Mouse (Mus musculus) heart, embryonic 14.5 days (tissue): ENCODE results near the gene Dctd. TPM values are rescaled to one million over a fixed set of nuclear protein-coding genes. Genes with fewer than 3 reads are reported as not detected.

ENCODE experiments used
- ATAC-seq: fragments of 200-750 bp; cut with Nextera tagmentation; 2 replicates; pipeline ENCODE4 v1.8.0; 2017; ENCODE audit warnings: low read depth, moderate TSS enrichment; ENCODE audit not compliant: insufficient number of reproducible peaks, insufficient read depth, low FRiP score
- H3K27ac ChIP-seq, 2 experiments: fragments of 200-500 bp in 1 of 2; fragments of 300-500 bp in 1 of 2; sonication (generic) in 1 of 2; replicated peaks in 1 of 2; 2 replicates each; pipeline ENCODE4 v1.5.1; 2012 to 2014; ENCODE audit warnings: low read depth in 2 of 2, low read length in 2 of 2, control low read depth in 1 of 2, mild to moderate bottlenecking in 1 of 2, mixed read lengths in 1 of 2; ENCODE audit not compliant: control insufficient read depth in 1 of 2, insufficient read depth in 1 of 2
- H3K27me3 ChIP-seq: fragments of 300-500 bp; sonication (generic); 2 replicates; pipeline ENCODE4 v1.6.1; 2014; ENCODE audit warnings: mild to moderate bottlenecking, low read length, control low read depth; ENCODE audit not compliant: control insufficient read depth, insufficient read depth
- H3K36me3 ChIP-seq: fragments of 300-500 bp; sonication (generic); 2 replicates; pipeline ENCODE4 v1.6.1; 2014; ENCODE audit warnings: mild to moderate bottlenecking, control low read depth, low read length, mixed read lengths; ENCODE audit not compliant: control insufficient read depth, insufficient read depth
- H3K4me1 ChIP-seq, 2 experiments: fragments of 200-500 bp in 1 of 2; fragments of 300-500 bp in 1 of 2; sonication (generic) in 1 of 2; 2 replicates each; pipeline ENCODE4 v1.6.1; 2012 to 2014; ENCODE audit warnings: low read length in 2 of 2, control low read depth in 1 of 2, mixed read lengths in 1 of 2; ENCODE audit not compliant: control insufficient read depth in 2 of 2, insufficient read depth in 2 of 2
- H3K4me2 ChIP-seq: fragments of 300-500 bp; sonication (generic); 2 replicates; pipeline ENCODE4 v1.6.1; 2014; ENCODE audit warnings: mild to moderate bottlenecking, low read length
- H3K4me3 ChIP-seq, 2 experiments: fragments of 200-500 bp in 1 of 2; fragments of 300-500 bp in 1 of 2; sonication (generic) in 1 of 2; 2 replicates each; pipeline ENCODE4 v1.5.1; 2012 to 2014; ENCODE audit warnings: low read length in 2 of 2, mild to moderate bottlenecking in 2 of 2, control low read depth in 1 of 2, low read depth in 1 of 2, moderate library complexity in 1 of 2; ENCODE audit not compliant: control insufficient read depth in 1 of 2, insufficient read depth in 1 of 2
- H3K9ac ChIP-seq: fragments of 300-500 bp; sonication (generic); 2 replicates; pipeline ENCODE4 v1.6.1; 2014; ENCODE audit warnings: mild to moderate bottlenecking, low read length
- H3K9me3 ChIP-seq: fragments of 300-500 bp; sonication (generic); 2 replicates; pipeline ENCODE4 v1.6.1; 2016; ENCODE audit warnings: low read length, control low read depth; ENCODE audit not compliant: control insufficient read depth
- WGBS: fragments of 180-500 bp; shearing (Covaris S2); extraction: QIAGEN DNeasy Blood & Tissue Kit; methylation state at CpG from one replicate; pipeline ENCODE4 v1.1.7; 2014; 5-methylcytosine and 5-hydroxymethylcytosine counted together
- polyA plus RNA-seq: library from polyadenylated mRNA; unstranded; fragments of >200 nt; fragmentation: Nextera tagmentation; extraction: Ambion mirVana; gene quantifications from 2 replicates; pipeline ENCODE4 v1.2.1, GENCODE M21; 2014

The Dctd gene
- polyA plus RNA-seq, 1 experiment from 2014 or later: 33.4 TPM

GRCm38 (mm10) chr8:48097131-48097794 is 1.6 kb upstream of the Dctd start:
- Histone ChIP-seq H3K4me2 (peak overlapping the region; percentile 54), H3K36me3 (no peaks in the 10 kb centered on the region), H3K9me3 (no peaks in the 10 kb centered on the region), H3K9ac (peak overlapping the region; percentile 53; the same call in 1 of the 2 replicates), H3K4me1 (0 out of 4 replicates have a peak, but pooled peaks cover 0 to 2% of the 10 kb centered on the region in 2 experiments), H3K4me3 (peak overlapping the region; percentile 8 to 16; a peak in 3 of 4 replicates), H3K27ac (no peak overlapping the region), H3K27me3 (no peaks in the 10 kb centered on the region)
- WGBS: 13% methylated on average over 21 of the region's 21 CpGs
- ATAC-seq: peak; percentile 75; the same call in 1 of the 2 replicates

- no peak for ATAC-seq
- H3K36me3 ChIP-seq: no peaks in the 10 kb centered on the region
- no peaks in the 10 kb centered on the region for H3K27me3 ChIP-seq
- no peaks in the 10 kb centered on the region for H3K9me3 ChIP-seq
- H3K4me3 ChIP-seq: no peak overlapping the region
- WGBS: 73% methylated on average over 13 of the region's 13 CpGs
- H3K27ac ChIP-seq: no peak overlapping the region
- 0 out of 4 replicates have a peak, but pooled peaks cover 0 to 2% of the 10 kb centered on the region in 2 experiments for H3K4me1 ChIP-seq
- H3K9ac ChIP-seq: no peak overlapping the region
- H3K4me2 ChIP-seq: peak overlapping the region; percentile 54
Measured at GRCm38 (mm10) chr8:48098081-48098639, 732 bp upstream of the Dctd start.

GRCm38 (mm10) chr8:48100100-48100787 is 1.4 kb downstream of the Dctd start:
- no peaks in the 10 kb centered on the region for H3K27me3 ChIP-seq
- 82% methylated on average over 14 of the region's 14 CpGs for WGBS
- H3K36me3 ChIP-seq: no peaks in the 10 kb centered on the region
- ATAC-seq: no peak
- no peaks in the 10 kb centered on the region; the same call in 1 of the 2 replicates for H3K9me3 ChIP-seq
- no peak overlapping the region for H3K9ac ChIP-seq
- no peak overlapping the region for H3K4me2 ChIP-seq
- no peak overlapping the region for H3K4me3 ChIP-seq
- H3K27ac ChIP-seq: no peak overlapping the region
- H3K4me1 ChIP-seq: 0 out of 4 replicates have a peak, but pooled peaks cover 0 to 2% of the 10 kb centered on the region in 2 experiments

GRCm38 (mm10) chr8:48109373-48109855 is 10.5 kb downstream of the Dctd start:
- H3K9me3 ChIP-seq: no peaks in the 10 kb centered on the region; the same call in 1 of the 2 replicates
- H3K4me3 ChIP-seq: peak overlapping the region; percentile 77 to 94
- peak overlapping the region; percentile 79 for H3K9ac ChIP-seq
- peaks cover 13% of the 10 kb centered on the region for H3K36me3 ChIP-seq
- whole genome bisulfite sequencing: 34% methylated on average over 5 of the region's 5 CpGs
- 0 out of 4 replicates have a peak overlapping the region, but pooled peaks of 1 of the 2 experiments have one; percentile 59 for H3K27ac ChIP-seq
- H3K27me3 ChIP-seq: no peaks in the 10 kb centered on the region
- H3K4me1 ChIP-seq: peaks cover 4 to 8% of the 10 kb centered on the region in 2 experiments; a peak in 3 of 4 replicates
- H3K4me2 ChIP-seq: peak overlapping the region; percentile 91
- ATAC-seq: no peak

GRCm38 (mm10) chr8:48109856-48110780 is 11.2 kb downstream of the Dctd start:
- H3K27me3 ChIP-seq: no peaks in the 10 kb centered on the region
- 0% methylated on average over 57 of the region's 61 CpGs for WGBS
- H3K4me1 ChIP-seq: peaks cover 4 to 8% of the 10 kb centered on the region in 2 experiments; a peak in 3 of 4 replicates
- peak overlapping the region; percentile 79 for H3K9ac ChIP-seq
- H3K9me3 ChIP-seq: no peaks in the 10 kb centered on the region; the same call in 1 of the 2 replicates
- ATAC-seq: peak; percentile 85
- H3K4me3 ChIP-seq: peak overlapping the region; percentile 77 to 94
- peak overlapping the region; percentile 91 for H3K4me2 ChIP-seq
- H3K36me3 ChIP-seq: peaks cover 18% of the 10 kb centered on the region
- peak overlapping the region; percentile 59 to 61 for H3K27ac ChIP-seq

- Histone ChIP-seq H3K36me3 (peaks cover 51% of the 10 kb centered on the region), H3K4me1 (peaks cover 2 to 4% of the 10 kb centered on the region in 2 experiments; a peak in 2 of 4 replicates), H3K4me2 (no peak overlapping the region), H3K27ac (no peak overlapping the region), H3K4me3 (no peak overlapping the region), H3K9me3 (peaks cover 11% of the 10 kb centered on the region), H3K9ac (no peak overlapping the region), H3K27me3 (no peaks in the 10 kb centered on the region)
- no peak for ATAC-seq
- 52% methylated on average over 6 of the region's 6 CpGs for WGBS
Measured at GRCm38 (mm10) chr8:48114591-48114990, 15.7 kb downstream of the Dctd start.
